Mouse (Mus musculus) kidney, embryonic 14.5 days (tissue): ENCODE results near the gene St6galnac3. TPM values are rescaled to one million over a fixed set of nuclear protein-coding genes. Genes with fewer than 3 reads are reported as not detected.
A peak's percentile ranks its signal among the peaks of the same experiment; 100 is the strongest.

Source experiments
- ATAC-seq: fragments of 200-750 bp; cut with Nextera tagmentation; 2 replicates; pipeline ENCODE4 v1.8.0; 2017; ENCODE audit warnings: moderate number of reproducible peaks, mild to moderate bottlenecking, moderate TSS enrichment, moderate library complexity; ENCODE audit not compliant: low FRiP score, low TSS enrichment
- H3K27ac ChIP-seq: fragments of 300-500 bp; sonication (generic); 2 replicates; pipeline ENCODE4 v1.5.1; 2014; ENCODE audit warnings: low read depth, mild to moderate bottlenecking, low read length, moderate library complexity, mixed read lengths
- H3K27me3 ChIP-seq: fragments of 300-500 bp; sonication (generic); 2 replicates; pipeline ENCODE4 v1.6.1; 2014; ENCODE audit warnings: mild to moderate bottlenecking, low read length; ENCODE audit not compliant: control insufficient read depth, insufficient read depth
- H3K36me3 ChIP-seq: fragments of 300-500 bp; sonication (generic); 2 replicates; pipeline ENCODE4 v1.6.1; 2014; ENCODE audit warnings: low read length, mixed read lengths; ENCODE audit not compliant: control insufficient read depth, insufficient read depth
- H3K4me1 ChIP-seq: fragments of 300-500 bp; sonication (generic); 2 replicates; pipeline ENCODE4 v1.6.1; 2014; ENCODE audit warnings: low read length, mixed read lengths; ENCODE audit not compliant: control insufficient read depth, insufficient read depth
- H3K4me2 ChIP-seq: fragments of 300-500 bp; sonication (generic); replicated peaks from 2 replicates; pipeline ENCODE4 v1.6.1; 2014; ENCODE audit warnings: low read depth, mild to moderate bottlenecking, low read length
- H3K4me3 ChIP-seq: fragments of 300-500 bp; sonication (generic); 2 replicates; pipeline ENCODE4 v1.5.1; 2014; ENCODE audit warnings: mild to moderate bottlenecking, low read length
- H3K9ac ChIP-seq: fragments of 300-500 bp; sonication (generic); 2 replicates; pipeline ENCODE4 v1.6.1; 2014; ENCODE audit warnings: low read depth, mild to moderate bottlenecking, low read length, moderate library complexity
- H3K9me3 ChIP-seq: fragments of 300-500 bp; sonication (generic); 2 replicates; pipeline ENCODE4 v1.6.1; 2016; ENCODE audit warnings: low read length; ENCODE audit not compliant: control insufficient read depth
- WGBS: fragments of 180-500 bp; shearing (Covaris S2); extraction: QIAGEN DNeasy Blood & Tissue Kit; methylation state at CpG from one replicate; pipeline ENCODE4 v1.1.7; 2014; 5-methylcytosine and 5-hydroxymethylcytosine counted together
- polyA plus RNA-seq: library from polyadenylated mRNA; unstranded; fragments of >200 nt; fragmentation: Nextera tagmentation; extraction: Ambion mirVana; gene quantifications from 2 replicates; pipeline ENCODE4 v1.2.1, GENCODE M21; 2014

Gene St6galnac3
- polyA plus RNA-seq, 1 experiment from 2014 or later = 63.8 TPM

- 65% methylated on average over 9 of the region's 9 CpGs for WGBS
- Histone ChIP-seq H3K9ac (0 out of 2 replicates have a peak overlapping the region, but pooled peaks have one; percentile 70), H3K4me2 (peak overlapping the region; percentile 78), H3K9me3 (no peaks in the 10 kb centered on the region), H3K4me3 (peak overlapping the region; percentile 69), H3K27ac (no peak overlapping the region), H3K4me1 (peaks cover 28% of the 10 kb centered on the region), H3K36me3 (no peaks in the 10 kb centered on the region), H3K27me3 (no peaks in the 10 kb centered on the region)
- no peak for ATAC-seq
Measured at GRCm38 (mm10) chr3:153723467-153724079, 1.4 kb downstream of the St6galnac3 start.

DNA sequence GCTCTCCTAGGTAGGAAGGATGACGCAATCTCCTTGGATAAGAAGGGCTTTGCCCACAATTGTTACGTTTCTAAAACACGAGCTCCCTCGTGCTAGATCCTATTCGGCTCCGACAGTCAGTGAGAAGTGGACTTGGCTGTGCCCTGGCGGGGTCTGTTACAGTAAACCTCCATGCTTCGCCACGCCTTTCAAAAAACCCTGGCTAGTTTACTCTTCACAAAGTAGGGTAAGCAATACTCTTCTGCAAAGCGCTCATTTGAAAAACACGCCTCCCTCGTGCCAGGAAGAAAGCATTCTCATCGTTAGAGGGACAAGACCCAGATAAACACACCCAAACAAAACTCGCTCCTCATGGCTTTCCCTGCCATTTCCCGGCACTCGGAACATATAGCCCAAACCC is 3.4 kb downstream of the St6galnac3 start:
- no peaks in the 10 kb centered on the region for H3K36me3 ChIP-seq
- no peak overlapping the region for H3K9ac ChIP-seq
- no peak overlapping the region for H3K4me2 ChIP-seq
- no peaks in the 10 kb centered on the region for H3K27me3 ChIP-seq
- H3K27ac ChIP-seq = no peak overlapping the region
- H3K4me1 ChIP-seq = peaks cover 35% of the 10 kb centered on the region
- H3K4me3 ChIP-seq = no peak overlapping the region
- 90% methylated on average over 16 of the region's 16 CpGs for WGBS
- ATAC-seq = no peak
- no peaks in the 10 kb centered on the region for H3K9me3 ChIP-seq

- 74% methylated on average over 4 of the region's 4 CpGs for WGBS
Measured at GRCm38 (mm10) chr3:153720922-153721321, 4.1 kb downstream of the St6galnac3 start.

GRCm38 (mm10) chr3:153720296-153720695 is 4.7 kb downstream of the St6galnac3 start:
- WGBS = 33% methylated on average over 3 of the region's 3 CpGs
- ATAC-seq = no peak

More at GRCm38 (mm10) chr3:153720922-153721321, 4.1 kb downstream of the St6galnac3 start:
- peaks cover 39% of the 10 kb centered on the region for H3K4me1 ChIP-seq
- H3K9ac ChIP-seq = no peak overlapping the region
- no peaks in the 10 kb centered on the region for H3K36me3 ChIP-seq
- H3K27me3 ChIP-seq = no peaks in the 10 kb centered on the region
- no peak for ATAC-seq
- no peaks in the 10 kb centered on the region for H3K9me3 ChIP-seq
- H3K4me2 ChIP-seq = no peak overlapping the region
- no peak overlapping the region for H3K4me3 ChIP-seq
- H3K27ac ChIP-seq = no peak overlapping the region

DNA sequence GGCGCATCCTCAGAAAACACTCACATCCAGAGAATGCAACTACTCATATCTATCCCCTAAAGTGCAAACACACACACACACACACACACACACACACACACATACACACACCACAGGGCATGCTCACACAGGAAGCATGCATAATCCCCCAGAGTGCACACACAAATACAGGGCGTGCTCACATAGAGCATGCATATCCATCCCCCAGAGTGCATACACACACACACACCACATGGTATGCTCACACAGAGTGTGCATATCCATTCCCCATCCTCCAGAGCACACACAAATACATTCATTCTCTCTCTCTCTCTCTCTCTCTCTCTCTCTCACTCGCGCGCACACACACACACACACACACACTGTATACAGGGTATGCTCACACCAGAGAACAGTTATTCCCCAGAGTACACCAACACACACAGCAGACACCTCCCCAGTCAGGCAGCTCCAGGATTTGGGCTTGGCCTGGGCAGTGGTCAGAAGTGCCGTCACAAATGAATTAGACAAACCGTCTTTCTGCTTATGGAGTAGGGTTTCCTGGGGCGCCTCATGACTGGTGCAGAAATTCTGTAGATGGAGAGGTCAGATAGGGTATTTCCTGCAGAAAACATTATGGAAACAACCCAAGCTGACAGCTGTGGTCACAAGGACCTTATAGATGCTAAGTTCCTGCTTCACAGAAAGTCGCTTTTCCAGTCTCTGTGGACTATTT is 5.6 kb downstream of the St6galnac3 start:
- Histone ChIP-seq H3K36me3 (no peaks in the 10 kb centered on the region), H3K4me1 (peaks cover 46% of the 10 kb centered on the region), H3K27ac (peak overlapping the region; percentile 77), H3K27me3 (no peaks in the 10 kb centered on the region), H3K4me3 (no peak overlapping the region), H3K9me3 (0 out of 2 replicates have a peak, but pooled peaks cover 2% of the 10 kb centered on the region), H3K4me2 (no peak overlapping the region), H3K9ac (peak overlapping the region; percentile 29; the same call in 1 of the 2 replicates)
- 53% methylated on average over 9 of the region's 9 CpGs for WGBS
- ATAC-seq = peak; percentile 41; the same call in 1 of the 2 replicates

More at GRCm38 (mm10) chr3:153720296-153720695, 4.7 kb downstream of the St6galnac3 start:
- no peaks in the 10 kb centered on the region for H3K9me3 ChIP-seq
- H3K27ac ChIP-seq = peak overlapping the region; percentile 77
- no peaks in the 10 kb centered on the region for H3K36me3 ChIP-seq
- H3K4me3 ChIP-seq = no peak overlapping the region
- H3K4me1 ChIP-seq = peaks cover 40% of the 10 kb centered on the region
- no peaks in the 10 kb centered on the region for H3K27me3 ChIP-seq
- H3K9ac ChIP-seq = 0 out of 2 replicates have a peak overlapping the region, but pooled peaks have one; percentile 29
- H3K4me2 ChIP-seq = no peak overlapping the region

GRCm38 (mm10) chr3:153718724-153719123 is 6.2 kb downstream of the St6galnac3 start:
- H3K36me3 ChIP-seq = no peaks in the 10 kb centered on the region
- no peak overlapping the region for H3K4me3 ChIP-seq
- 70% methylated on average over 8 of the region's 8 CpGs for WGBS
- H3K9ac ChIP-seq = no peak overlapping the region
- H3K27me3 ChIP-seq = no peaks in the 10 kb centered on the region
- no peak overlapping the region for H3K4me2 ChIP-seq
- no peak overlapping the region for H3K27ac ChIP-seq
- peaks cover 8% of the 10 kb centered on the region; the same call in 1 of the 2 replicates for H3K9me3 ChIP-seq
- H3K4me1 ChIP-seq = peaks cover 41% of the 10 kb centered on the region
- ATAC-seq = no peak

GRCm38 (mm10) chr3:153717742-153718141 is 7.2 kb downstream of the St6galnac3 start:
- 92% methylated on average over 7 of the region's 7 CpGs for WGBS
- Histone ChIP-seq H3K4me3 (no peak overlapping the region), H3K27ac (no peak overlapping the region), H3K36me3 (no peaks in the 10 kb centered on the region), H3K4me1 (peaks cover 38% of the 10 kb centered on the region), H3K9ac (no peak overlapping the region), H3K4me2 (no peak overlapping the region), H3K9me3 (peaks cover 10% of the 10 kb centered on the region; the same call in 1 of the 2 replicates), H3K27me3 (no peaks in the 10 kb centered on the region)
- ATAC-seq = no peak

DNA sequence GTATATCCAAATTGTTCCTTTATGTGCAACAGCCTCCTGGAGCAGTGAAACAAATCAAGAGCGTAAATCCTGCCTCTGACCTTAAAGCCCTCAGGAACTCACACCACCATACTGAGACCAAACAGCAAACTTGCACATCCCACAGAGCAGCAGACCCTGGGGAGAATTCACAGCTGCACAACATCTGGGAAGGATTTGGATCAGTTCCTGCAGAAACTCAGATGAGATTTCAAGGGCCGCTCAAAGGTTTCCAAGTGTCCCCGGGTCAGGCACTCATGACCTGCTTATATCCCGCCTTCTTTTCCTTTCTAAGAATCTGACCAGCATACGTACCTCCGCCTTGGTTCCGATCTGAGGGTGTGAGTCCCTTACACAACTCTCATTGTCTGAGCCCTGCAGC is 9.3 kb downstream of the St6galnac3 start:
- peaks cover 38% of the 10 kb centered on the region for H3K4me1 ChIP-seq
- H3K4me3 ChIP-seq = no peak overlapping the region
- H3K36me3 ChIP-seq = no peaks in the 10 kb centered on the region
- 17% methylated on average over 7 of the region's 7 CpGs for WGBS
- peaks cover 10% of the 10 kb centered on the region; the same call in 1 of the 2 replicates for H3K9me3 ChIP-seq
- no peak overlapping the region for H3K9ac ChIP-seq
- H3K27me3 ChIP-seq = no peaks in the 10 kb centered on the region
- H3K27ac ChIP-seq = peak overlapping the region; percentile 4; the same call in 1 of the 2 replicates
- no peak overlapping the region for H3K4me2 ChIP-seq
- ATAC-seq = 0 out of 2 replicates have a peak, but pooled peaks have one; percentile 50

DNA sequence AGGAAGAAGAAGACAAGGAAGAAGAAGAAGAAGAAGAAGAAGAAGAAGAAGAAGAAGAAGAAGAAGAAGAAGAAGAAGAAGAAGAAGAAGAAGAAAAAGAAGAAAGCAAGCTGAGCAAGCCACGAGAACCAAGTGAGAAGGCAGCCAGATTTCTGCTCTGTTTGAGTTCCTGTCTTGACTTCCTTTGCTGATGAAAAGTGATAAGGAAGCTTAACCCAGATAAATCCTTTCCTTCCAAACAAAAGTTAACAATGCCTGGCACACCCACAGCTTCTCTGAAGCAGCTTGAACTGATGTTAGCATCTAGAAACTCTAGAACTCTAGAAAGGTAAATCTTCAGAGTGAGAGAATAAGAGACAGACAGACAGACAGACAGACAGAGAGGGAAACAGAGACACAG is 14.4 kb downstream of the St6galnac3 start:
- H3K4me3 ChIP-seq = no peak overlapping the region
- H3K27me3 ChIP-seq = no peaks in the 10 kb centered on the region
- peaks cover 10% of the 10 kb centered on the region; the same call in 1 of the 2 replicates for H3K9me3 ChIP-seq
- no peak overlapping the region for H3K4me2 ChIP-seq
- WGBS = 48% methylated on average over 1 of the region's 1 CpGs
- no peak overlapping the region for H3K9ac ChIP-seq
- H3K36me3 ChIP-seq = no peaks in the 10 kb centered on the region
- no peak for ATAC-seq
- peaks cover 32% of the 10 kb centered on the region for H3K4me1 ChIP-seq
- no peak overlapping the region for H3K27ac ChIP-seq
